ENCODE assay signal across 25 mouse cellular contexts in the genomic region with DNA sequence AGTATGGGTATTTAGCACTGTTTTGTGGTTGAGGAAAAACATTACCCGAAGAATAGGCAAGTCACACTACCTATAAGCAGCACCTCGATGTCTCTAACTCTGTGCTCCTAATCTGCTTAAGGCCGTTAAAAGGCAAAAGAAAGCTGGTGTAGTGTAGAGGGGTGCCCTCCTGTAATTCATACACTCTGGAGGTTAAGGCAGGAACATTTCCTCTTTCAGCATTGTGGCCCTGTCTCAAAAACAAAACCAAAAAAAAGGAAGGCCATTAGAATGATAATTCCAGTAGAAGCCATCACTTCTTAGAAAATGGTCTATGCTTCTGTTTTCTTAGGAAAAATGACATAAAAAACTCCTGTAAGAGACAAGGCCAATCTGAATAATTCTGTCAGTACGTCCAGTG.
"Had no signal": no experiment of that assay in that cellular context is flagged by ENCODE, and none has a peak within 500 bp of the region (broad histone marks: within the 10 kb centered on the region; RNA-seq: fewer than 3 reads in every experiment).

No protein-coding gene starts in this region.

- H3K4me3 ChIP-seq: heart, embryonic 13.5 days; heart, embryonic 15.5 days; hindbrain, embryonic 13.5 days; hindbrain, embryonic 15.5 days; kidney, embryonic 15.5 days; limb, embryonic 13.5 days; limb, embryonic 15.5 days; liver, embryonic 12.5 days had no signal

- H3K27ac ChIP-seq: heart, embryonic 13.5 days; heart, embryonic 15.5 days; hindbrain, embryonic 13.5 days; hindbrain, embryonic 15.5 days; hindbrain, postnatal 0 days; kidney, embryonic 15.5 days; kidney, postnatal 0 days; limb, embryonic 13.5 days; limb, embryonic 15.5 days; liver, embryonic 12.5 days; liver, embryonic 14.5 days had no signal

- ATAC-seq: hindbrain, postnatal 0 days; intestine, embryonic 16.5 days; liver, embryonic 12.5 days had no signal

- DNase-seq: gastrocnemius, postnatal 14 days; gastrocnemius, postnatal 36 days; heart, adult 18-20 months; heart, postnatal 14 days; heart, postnatal 36 days; kidney, adult 11 months; kidney, adult 2 months; kidney, adult 9 months; kidney, postnatal 14 days; kidney, postnatal 36 days; layer of hippocampus, adult 9-11 months; layer of hippocampus, postnatal 36 days; left cerebral cortex, postnatal 4 days had no signal

- H3K9me3 ChIP-seq: heart, embryonic 13.5 days; heart, embryonic 15.5 days; hindbrain, embryonic 13.5 days; hindbrain, embryonic 15.5 days; kidney, embryonic 15.5 days; limb, embryonic 13.5 days; limb, embryonic 15.5 days; liver, embryonic 12.5 days had no signal

- H3K4me1 ChIP-seq: heart, embryonic 13.5 days; heart, embryonic 15.5 days; hindbrain, embryonic 13.5 days; hindbrain, embryonic 15.5 days; kidney, embryonic 15.5 days; limb, embryonic 13.5 days; limb, embryonic 15.5 days; liver, embryonic 12.5 days had no signal

- H3K9ac ChIP-seq: heart, embryonic 13.5 days; heart, embryonic 15.5 days; hindbrain, embryonic 13.5 days; hindbrain, embryonic 15.5 days; kidney, embryonic 15.5 days; limb, embryonic 13.5 days; limb, embryonic 15.5 days; liver, embryonic 12.5 days; liver, embryonic 14.5 days had no signal

- H3K27me3 ChIP-seq: heart, embryonic 13.5 days; heart, embryonic 15.5 days; hindbrain, embryonic 13.5 days; hindbrain, embryonic 15.5 days; kidney, embryonic 15.5 days; limb, embryonic 13.5 days; limb, embryonic 15.5 days; liver, embryonic 12.5 days had no signal
